Mouse (Mus musculus) layer of hippocampus, adult 11-12 months (tissue): ENCODE measurements at regions not wholly inside any gene's neighbourhood (a gene's known extent, or its start where the extent isn't known, plus 50 kb on each side); places are given as distances from the start of the nearest gene placed in this dataset.

Experiments used
- DNase-seq: peaks from one replicate; pipeline ENCODE4 v3.0.0; 2022; ENCODE audit warnings: low spot score

DNA sequence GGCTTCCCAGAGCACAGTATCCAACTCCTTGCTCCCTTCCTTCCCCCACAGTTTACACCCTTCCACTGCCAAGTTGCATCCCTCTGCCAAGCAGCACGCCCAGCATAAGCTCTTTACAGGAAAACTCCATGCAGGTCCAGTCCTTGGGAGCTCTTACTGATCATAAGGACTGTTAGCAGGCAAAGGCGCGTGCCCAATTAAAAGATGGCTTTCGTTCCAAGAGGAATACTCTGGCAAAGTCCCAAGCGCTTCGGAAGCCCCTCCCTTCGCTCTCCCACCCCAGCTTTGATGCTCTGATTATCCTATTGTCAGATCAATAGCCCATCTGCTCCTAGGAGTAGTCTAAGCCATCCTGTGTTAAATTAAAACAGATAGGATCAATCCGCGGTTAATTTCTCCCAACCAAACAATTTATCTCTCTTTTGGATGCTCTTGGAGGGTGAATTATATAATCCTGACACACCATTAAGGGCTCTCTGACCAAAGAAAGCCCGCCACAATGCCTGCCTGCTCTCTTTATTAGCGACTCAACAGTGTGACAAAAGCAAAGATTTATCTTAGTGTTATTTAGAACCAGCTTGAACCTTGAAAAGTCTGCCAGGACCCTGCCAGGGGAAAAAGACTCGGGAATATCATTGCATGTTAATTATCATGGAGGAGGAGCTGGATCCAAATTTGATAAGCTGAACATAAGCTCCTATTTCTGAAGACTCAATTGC, 312.5 kb downstream of the Gsdmc2 start:
- DNase-seq, result peak; percentile 43

DNA sequence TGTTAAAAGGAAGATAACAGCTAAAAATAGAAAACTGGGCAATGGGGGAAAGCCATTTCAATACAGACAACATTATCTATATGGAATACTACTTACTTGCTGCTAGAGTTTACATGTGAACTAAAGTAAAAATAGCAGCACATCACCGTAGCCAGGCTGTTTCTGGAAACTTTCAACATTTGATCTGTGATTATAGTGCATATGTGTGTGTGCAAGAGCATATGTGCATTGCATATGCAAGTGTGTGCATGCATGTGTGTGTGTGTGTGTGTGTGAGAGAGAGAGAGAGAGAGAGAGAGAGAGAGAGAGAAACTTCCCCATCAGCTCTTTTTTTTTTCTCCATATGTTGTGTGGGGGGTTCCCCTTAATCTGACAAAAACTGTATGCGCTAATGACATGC, 317.7 kb downstream of the Gsdmc2 start:
- DNase-seq, result no peak

DNA sequence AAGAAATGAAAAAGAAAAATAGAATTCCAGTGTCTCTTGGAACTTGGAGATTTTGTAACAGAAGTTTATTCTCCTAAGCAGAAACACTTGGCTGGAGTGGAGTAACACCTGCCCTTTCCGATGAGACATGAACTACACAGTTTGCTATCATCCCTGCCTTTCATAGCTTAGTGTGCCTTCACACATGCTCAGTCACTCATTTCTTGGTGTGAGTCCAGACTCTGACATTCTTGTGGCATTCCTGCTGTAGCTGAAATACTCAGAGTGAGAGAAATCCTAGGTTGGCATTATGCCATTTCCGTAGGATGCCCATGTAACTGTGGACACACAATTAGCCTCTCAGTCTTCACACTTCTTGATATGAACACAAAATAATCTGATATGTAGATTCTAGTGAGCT, 318.2 kb downstream of the Gsdmc2 start:
- DNase-seq, result peak; percentile 4

DNA sequence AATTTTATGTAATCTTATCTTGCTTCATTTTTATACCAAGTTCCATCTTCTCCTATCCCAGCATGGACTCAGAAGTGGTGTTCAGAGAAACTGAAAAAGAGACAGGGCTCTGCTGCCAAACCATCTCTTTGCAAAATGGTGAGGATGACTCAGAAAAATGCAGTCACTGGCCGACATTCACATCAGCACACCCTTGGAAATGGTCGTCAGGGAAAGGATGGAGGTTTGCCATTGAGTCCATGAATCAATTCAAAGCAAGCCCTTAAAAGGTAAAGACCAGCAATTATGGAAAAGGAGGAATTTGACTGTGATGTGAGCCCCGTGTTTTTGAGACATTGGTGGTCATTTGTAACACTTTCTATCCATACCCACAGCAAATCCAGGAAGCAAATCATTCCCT, 327.7 kb downstream of the Gsdmc2 start:
- no peak for DNase-seq

DNA sequence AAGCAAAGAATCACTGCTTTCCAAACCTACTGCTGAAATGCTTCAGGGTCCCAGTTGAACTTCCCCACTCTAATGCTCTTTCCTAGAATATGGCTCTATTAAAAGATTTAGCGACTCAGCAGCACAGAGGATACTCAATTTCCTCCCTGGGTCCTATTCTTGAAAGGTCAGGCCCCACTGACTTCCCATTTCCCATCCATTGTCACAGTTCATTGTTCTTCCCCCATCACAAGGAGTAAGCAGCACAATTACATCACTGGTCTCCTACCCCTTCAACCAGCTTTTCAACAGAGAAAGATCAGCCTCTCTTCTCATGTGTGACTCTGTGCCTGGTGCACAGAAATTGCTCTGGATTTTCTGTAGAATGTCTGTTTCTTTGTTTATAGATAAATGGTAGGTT, 344.5 kb downstream of the Gsdmc2 start:
- peak; percentile 6 for DNase-seq

DNA sequence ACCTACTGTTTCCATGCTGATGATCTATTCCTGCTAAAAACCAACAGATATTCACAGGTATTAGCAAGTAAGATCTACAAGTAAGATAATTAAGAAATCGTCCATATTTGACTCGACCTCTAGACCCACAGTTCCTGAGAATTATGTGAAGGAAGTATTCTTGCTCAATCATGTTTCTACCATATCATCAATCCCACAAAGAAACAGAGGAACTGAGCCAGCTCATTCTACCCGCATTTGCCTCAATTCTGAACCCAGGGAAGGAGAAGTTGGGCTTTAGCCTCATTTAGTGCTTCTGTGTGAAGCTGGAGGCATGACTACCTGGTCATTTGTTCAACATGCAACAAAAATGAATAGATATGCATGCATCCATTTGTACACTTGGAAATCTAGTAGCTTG, 346.5 kb downstream of the Gsdmc2 start:
- DNase-seq, result no peak

DNA sequence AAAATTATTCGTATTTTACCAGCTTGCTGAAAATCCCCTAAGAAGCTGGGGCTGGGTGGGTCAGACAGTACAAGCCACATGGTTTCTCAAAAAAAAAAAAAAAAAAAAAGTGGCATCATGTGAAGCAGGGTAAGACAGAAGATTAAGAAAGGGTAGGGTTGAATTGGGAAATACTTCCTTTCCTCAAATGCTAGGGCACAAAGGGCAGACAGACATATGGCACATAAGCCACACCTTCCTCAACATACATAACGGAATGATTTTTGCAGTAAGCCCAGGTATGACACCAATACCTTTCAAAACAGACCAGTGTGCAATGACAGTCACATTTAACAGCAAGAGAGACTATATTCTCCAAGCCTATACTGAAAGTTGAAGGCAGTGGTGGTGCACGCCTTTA, 347.8 kb downstream of the Gsdmc2 start:
- DNase-seq, result no peak

DNA sequence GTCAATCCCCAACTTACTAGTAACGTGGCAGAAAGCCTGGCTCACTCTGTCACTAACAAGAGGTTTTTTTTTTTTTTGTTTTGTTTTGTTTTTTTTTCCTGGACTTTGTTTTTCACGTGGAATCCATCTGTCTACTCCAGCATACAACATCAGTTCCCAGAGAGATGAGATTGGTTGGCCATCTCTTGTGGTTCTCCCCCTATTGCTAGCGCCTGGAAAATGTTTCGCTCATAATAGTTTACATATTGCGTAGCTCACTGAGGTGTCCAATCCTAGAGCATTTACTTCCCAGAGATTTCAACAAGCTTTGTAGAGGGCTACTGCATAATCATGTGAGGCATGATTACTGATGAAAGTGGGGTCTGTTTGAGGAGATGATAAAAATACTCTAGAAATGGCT, 360.1 kb downstream of the Gsdmc2 start:
- DNase-seq, result no peak

DNA sequence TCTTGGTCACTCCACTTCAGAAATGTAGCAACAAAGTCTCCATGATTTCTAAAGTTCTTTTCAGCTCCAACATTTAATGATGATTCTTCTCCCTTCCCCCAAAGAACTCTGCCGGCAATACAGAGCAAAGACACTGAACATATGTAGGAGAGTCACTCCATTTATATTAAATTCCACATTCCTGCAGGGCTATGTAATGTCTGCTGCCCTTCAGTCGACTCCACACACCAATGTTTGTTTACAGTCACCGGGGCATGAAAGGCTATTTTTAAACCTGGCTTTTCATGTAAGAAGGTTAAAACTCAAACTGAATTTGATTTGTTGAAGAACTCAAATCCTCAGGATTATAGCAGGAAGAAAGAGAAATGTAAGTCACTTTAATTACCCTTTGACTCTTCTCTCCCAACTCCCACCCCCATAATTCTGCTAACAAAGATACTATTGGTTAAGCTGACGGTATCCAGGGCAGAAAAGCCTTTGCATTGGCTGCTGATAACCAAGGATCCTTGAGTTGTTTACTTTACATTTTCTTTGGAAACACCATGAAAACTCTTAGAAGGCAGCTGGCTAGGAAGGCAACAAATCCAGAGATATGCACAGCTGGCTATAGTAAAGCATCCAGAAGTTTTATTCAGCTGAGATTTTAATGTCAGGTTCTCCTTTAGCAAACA, 360.6 kb downstream of the Gsdmc2 start:
- no peak for DNase-seq

DNA sequence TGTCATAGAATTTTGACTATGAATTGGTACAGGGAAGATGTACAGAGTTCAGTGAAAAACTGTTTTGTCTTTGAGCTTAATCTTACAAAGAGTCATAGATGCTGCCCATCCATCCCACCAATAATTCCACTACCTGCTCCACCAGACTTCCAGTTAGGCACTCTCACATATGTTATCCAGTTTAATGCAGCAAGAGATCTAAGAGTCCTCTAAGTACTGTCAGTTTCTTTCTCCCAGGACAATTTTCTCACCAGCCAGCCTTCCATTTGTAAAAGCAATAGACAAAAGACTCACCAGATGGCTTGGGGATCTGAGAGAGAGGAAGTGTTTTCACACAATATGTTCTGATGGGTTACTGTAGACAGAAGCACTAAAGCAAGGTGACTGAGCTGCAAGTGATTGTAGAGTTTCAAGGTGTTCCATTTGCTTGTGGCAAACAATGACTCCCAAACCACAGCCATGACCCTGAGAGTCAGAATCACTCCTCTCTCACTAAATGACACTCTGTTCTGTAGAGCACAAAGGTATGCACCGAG, 365.6 kb downstream of the Gsdmc2 start:
- peak; percentile 6 for DNase-seq

DNA sequence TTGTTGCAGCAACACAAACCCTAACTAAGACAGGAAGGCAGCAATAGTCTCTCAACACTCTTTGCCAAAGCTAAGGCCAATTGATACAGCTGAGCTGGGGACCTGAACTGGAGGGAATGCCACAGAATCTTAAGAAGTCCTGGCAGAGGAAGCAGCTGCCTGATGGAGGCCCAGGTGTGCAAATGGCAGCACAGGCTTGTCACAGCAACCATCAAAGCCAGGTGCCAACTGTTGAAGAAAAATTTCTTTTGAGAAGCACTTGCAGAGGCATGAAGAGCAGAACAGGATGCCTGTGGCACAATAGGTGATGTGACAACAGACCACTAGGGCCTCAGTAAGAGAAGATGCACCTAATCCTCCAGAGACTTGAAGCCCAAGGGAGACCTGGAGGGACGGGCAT, 378.1 kb downstream of the Gsdmc2 start:
- no peak for DNase-seq

DNA sequence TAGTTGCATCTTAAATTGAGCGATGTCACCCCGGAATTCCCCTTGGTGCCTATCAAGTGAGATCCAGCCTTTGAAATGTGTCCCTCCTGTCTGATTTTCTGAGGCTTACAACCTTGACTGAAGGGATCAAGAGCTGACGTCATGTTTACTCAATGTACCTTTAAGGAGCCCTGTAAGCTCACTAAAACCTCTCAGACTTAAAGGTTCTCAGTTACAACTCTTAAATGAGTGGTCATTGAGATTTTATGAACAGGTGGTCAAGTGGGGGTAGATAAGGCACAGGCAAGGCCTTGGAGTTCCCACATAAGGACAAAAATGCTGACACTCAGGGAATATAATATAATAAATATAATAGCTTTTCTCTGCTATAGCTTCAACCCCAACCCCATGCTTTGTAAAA, 392.4 kb downstream of the Gsdmc2 start:
- no peak for DNase-seq

DNA sequence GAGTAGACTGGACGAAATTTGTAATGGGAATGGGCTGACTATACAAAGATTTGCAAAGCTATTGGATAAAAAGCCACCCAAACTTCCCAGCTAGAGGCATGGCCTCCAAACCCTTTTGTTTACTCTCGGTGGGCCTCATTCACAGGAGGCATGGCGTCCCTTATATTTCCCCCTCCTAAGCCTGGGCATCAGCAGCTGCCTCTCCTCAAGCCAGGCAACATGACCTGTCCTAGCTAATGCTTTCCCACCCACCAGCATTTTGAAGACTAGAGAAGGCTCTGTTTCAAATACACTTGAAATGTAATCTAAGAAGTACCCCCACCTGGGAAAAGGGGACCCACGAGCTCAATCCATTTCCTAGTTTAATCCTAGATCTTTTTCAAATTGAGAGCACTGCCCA, 398.7 kb downstream of the Gsdmc2 start:
- no peak for DNase-seq

DNA sequence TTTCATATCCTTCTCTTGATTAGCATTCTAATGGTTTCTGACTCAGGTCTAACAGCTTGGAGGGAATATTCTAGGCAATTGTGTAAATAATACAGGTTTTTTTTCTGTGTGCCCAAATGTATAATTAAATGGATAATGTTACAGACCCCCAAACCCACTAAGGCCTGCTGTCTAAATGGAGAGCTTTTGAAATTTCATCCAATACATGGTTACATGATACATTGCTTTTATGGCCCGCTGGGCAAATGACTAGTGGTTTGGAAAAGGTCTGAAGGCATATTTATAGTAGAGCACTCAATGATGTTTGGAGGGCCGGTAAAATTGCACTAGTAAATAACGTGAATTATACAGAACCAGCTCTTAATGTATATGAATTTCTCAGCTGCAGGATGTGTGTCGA, 400.0 kb downstream of the Gsdmc2 start:
- no peak for DNase-seq

DNA sequence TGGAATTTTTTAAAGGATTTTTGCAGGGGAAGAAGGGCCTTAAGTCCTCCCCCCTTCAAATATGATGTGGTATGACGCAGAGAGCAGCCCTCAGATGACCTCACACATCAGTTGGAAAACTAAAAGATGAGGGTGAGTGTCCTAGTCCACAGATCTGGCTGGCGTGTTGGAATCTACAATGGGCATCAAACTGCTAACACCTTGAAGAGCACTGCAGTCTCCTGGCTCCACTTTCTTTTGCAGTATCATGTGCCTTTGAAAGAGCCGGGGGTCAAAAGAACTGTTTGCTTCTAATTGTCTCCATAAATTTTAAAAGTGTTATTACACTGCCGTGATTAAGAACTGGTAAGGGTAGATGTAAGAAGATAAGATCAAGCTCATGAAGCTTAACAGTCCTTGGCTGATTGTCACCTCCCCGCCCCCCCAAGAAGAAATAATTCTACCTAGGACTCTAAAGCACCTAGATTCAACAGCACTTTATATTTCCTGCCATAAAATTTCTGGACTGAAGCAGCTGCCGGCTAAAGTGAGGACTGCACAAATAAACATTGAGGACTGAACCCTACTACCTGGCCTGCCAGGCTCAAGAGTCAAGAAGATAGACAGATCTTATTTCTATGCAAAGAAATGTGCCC, 402.7 kb downstream of the Gsdmc2 start:
- DNase-seq, result no peak

DNA sequence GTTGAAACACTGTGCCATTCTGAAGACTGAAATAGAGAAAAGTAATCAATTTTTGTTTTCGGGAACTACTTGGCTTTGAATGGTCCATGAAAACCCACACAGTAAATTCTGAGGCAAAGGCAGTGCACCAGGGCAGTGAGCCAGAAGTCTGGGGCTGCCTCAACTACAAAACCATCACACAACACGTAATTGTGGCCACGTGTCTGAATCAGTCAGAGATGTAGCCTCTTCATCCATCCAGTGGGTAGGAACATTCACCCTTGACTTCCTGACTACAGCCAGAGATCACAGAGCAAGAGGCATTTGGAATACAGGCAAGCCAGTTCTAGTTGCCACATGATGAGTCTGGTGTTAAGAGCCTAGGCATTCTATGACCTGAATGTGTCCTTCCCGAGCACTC, 432.3 kb downstream of the Gsdmc2 start:
- no peak for DNase-seq

DNA sequence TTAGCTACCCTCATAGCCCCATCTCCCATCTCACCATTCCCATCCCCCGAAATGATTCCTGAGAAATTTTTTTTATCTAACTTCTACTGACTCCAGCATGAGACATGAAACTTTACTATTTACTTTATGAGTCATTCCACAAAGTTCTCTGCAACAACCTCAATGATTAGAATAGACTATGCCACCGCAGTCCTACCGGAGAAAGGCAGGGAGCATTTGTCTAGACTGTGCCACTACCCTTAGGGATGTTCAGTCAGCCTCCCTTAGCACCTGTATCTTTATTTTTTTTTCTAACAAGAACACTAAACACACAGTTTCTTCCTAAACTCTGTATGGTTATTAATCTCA, 433.2 kb downstream of the Gsdmc2 start:
- no peak for DNase-seq

DNA sequence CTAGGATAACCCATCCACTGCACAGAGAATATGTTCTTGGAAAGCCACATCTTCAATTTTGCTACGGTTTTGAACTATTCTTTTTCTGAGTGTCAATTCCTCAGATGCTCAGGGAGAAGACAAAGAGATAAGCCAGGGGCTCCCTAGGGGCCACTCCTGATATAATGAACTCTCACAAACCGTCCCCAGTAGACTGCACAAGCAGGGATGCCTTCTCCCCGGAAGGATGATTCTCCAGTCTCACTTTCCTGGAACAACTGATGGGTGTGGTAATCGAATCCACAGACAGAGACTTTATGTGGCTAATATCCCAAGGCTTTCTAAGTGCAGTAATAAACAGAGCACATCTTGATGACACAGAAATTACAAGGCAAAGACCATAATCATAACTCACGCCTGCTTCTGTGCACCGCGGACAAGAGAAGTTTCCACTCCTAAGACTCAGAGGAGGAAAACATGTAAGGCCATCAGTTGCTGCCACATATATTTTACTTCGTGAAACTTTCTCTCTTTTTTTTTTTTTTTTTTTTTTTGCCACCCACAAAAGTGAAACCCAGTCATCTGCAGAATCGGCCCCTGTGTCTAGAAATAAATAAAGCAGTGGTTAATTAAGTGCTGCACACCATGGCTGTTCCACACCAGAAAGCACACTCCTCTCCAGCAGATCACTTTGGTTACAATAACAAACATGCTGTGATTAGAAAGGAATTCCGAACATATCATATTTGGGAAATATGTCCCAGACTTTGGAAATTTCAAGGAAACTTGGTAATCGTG, 433.8 kb downstream of the Gsdmc2 start:
- no peak for DNase-seq

DNA sequence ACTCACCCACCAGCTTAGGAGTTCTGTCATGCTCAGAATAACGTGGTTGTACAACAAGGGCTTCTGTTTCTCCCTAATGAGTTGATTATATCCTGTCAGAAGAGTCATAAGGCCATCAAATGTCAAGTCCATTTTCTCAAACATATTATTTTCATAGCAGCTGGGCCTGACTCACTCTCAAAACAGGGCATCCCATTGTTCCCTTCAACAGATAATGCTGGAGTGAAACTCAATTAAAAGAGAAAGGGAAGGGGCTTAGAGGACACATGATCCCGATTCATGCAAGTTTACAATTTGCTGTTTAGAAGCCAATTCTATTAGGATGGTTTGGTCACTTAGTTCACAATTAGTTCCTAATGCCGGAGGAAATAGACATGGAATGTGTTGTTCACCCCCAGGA, 444.5 kb downstream of the Gsdmc2 start:
- DNase-seq, result no peak

DNA sequence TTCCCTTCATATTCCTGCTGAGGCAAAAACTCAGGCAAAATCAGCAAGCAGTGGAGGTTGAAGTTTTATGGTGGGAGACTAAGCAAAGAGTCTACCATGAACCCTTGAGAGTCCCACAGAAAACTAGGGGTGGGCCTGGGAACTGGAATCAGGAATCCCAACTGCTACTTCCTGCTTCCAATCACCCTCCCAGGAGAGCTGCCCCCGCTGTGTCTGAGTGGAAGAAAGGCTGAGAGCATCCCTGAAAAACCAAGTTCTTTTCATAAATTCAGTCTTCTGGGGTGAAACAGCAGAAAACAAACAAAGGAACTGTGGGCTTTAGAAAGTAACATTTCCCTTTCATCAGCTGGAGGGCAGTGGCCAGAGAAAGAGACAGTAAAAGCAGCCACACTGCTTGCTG, 445.0 kb downstream of the Gsdmc2 start:
- DNase-seq, result no peak

DNA sequence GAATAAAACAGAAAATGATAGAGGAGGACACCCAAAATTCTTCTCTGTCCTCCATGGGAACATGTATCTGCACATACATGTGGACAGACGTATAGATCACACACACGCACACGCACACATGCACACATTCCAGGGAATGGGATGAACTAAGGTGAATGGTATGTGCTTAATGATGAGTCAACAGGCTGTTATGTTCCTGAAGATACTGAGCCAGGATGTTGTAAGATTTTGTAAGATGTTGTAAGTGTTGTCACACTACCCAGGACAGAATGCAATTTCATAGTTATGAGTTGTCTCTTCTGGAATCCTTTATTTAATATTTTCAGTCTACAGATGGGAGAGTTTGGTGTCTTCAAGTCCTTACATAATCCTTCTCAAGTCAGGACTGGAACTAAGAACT, 447.5 kb downstream of the Gsdmc2 start:
- no peak for DNase-seq

DNA sequence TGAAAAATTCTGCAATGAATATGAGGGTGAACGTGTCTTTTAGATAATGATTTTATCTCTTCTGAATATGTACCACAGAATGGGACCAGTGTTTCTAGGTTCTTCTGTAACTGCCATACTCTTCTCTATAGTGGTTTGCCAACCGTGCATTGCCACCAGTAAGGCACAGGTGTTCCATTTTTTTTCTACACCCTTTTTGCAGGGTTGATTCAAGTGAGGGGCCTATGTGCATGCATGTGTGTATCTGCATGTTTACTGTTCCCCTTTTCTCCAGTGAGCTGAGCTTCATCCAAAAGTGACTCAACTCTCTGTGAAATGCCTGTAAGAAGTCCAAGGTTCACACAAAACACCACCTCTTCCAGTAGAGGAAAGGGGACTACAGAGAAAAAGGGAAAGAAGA, 467.7 kb downstream of the Gsdmc2 start:
- no peak for DNase-seq
